Comparison of ENCODE assay signal across 8 mouse cellular contexts in genomic region chr4:32351236-32351635, GRCm38 (mm10).
A peak's percentile ranks its signal among the peaks of the same experiment; 100 is the strongest.
DNase-seq lines count a peak whose midpoint lies in the region; ATAC-seq lines count a peak whose summit lies in the region.

No protein-coding gene starts in this region.

- peak overlapping the region; percentile 59 for H3K27ac ChIP-seq in lung, embryonic 15.5 days
- H3K27ac ChIP-seq in embryonic facial prominence, embryonic 12.5 days: 0 out of 2 replicates have a peak overlapping the region, but pooled peaks have one; percentile 11
- H3K27ac ChIP-seq in hindbrain, embryonic 14.5 days: peak overlapping the region; percentile 65; the same call in 1 of the 2 replicates

- H3K4me3 ChIP-seq in lung, embryonic 15.5 days: no peak overlapping the region
- H3K4me3 ChIP-seq in embryonic facial prominence, embryonic 12.5 days: no peak overlapping the region
- no peak overlapping the region for H3K4me3 ChIP-seq in hindbrain, embryonic 14.5 days (replicated peaks; ENCODE audit: low read length)

- WGBS in lung, embryonic 15.5 days: 45% methylated on average over 10 of the region's 10 CpGs
- WGBS in embryonic facial prominence, embryonic 12.5 days: 14% methylated on average over 10 of the region's 10 CpGs
- 2% methylated on average over 10 of the region's 10 CpGs for WGBS in hindbrain, embryonic 14.5 days

- no peaks in the 10 kb centered on the region for H3K36me3 ChIP-seq in lung, embryonic 15.5 days
- no peaks in the 10 kb centered on the region for H3K36me3 ChIP-seq in embryonic facial prominence, embryonic 12.5 days
- H3K36me3 ChIP-seq in hindbrain, embryonic 14.5 days (replicated peaks; ENCODE audit: control insufficient read depth, insufficient read depth): no peaks in the 10 kb centered on the region

- no peak overlapping the region for H3K9ac ChIP-seq in lung, embryonic 15.5 days
- H3K9ac ChIP-seq in embryonic facial prominence, embryonic 12.5 days: no peak overlapping the region
- H3K9ac ChIP-seq in hindbrain, embryonic 14.5 days: peak overlapping the region; percentile 28

- H3K27me3 ChIP-seq in lung, embryonic 15.5 days: no peaks in the 10 kb centered on the region
- H3K27me3 ChIP-seq in embryonic facial prominence, embryonic 12.5 days: no peaks in the 10 kb centered on the region
- no peaks in the 10 kb centered on the region for H3K27me3 ChIP-seq in hindbrain, embryonic 14.5 days (ENCODE audit: control insufficient read depth, insufficient read depth, low read length)

- peak; percentile 47; the same call in 1 of the 2 replicates for ATAC-seq in lung, embryonic 15.5 days (ENCODE audit: borderline replicate concordance, extremely low read depth, low FRiP score, low TSS enrichment)
- ATAC-seq in embryonic facial prominence, embryonic 12.5 days (ENCODE audit: insufficient number of reproducible peaks, insufficient read depth, low FRiP score, low TSS enrichment): peak; percentile 41; the same call in 1 of the 2 replicates
- peak; percentile 39 for ATAC-seq in hindbrain, embryonic 14.5 days (ENCODE audit: low FRiP score)

- DNase-seq in lung, postnatal 14 days: no peak
- no peak for DNase-seq in hindbrain, embryonic 14.5 days (ENCODE audit: low spot score)
- DNase-seq in natural killer cell, adult 2 months (ENCODE audit: low spot score in 2 of 2): peak; percentile 61 to 62
- no peak for DNase-seq in right cerebral cortex, postnatal 36 days (ENCODE audit: low spot score in 2 of 2)
- DNase-seq in kidney, postnatal 25 days: no peak
- no peak for DNase-seq in adrenal gland, postnatal 10 days

- H3K4me2 ChIP-seq in lung, embryonic 15.5 days: no peak overlapping the region
- H3K4me2 ChIP-seq in embryonic facial prominence, embryonic 12.5 days (replicated peaks): no peak overlapping the region
- H3K4me2 ChIP-seq in hindbrain, embryonic 14.5 days (replicated peaks): peak overlapping the region; percentile 28

- no peaks in the 10 kb centered on the region for H3K9me3 ChIP-seq in lung, embryonic 15.5 days
- H3K9me3 ChIP-seq in embryonic facial prominence, embryonic 12.5 days: no peaks in the 10 kb centered on the region
- no peaks in the 10 kb centered on the region for H3K9me3 ChIP-seq in hindbrain, embryonic 14.5 days (ENCODE audit: control insufficient read depth, low read length)

- peaks cover 26% of the 10 kb centered on the region for H3K4me1 ChIP-seq in lung, embryonic 15.5 days
- peaks cover 30% of the 10 kb centered on the region for H3K4me1 ChIP-seq in embryonic facial prominence, embryonic 12.5 days
- H3K4me1 ChIP-seq in hindbrain, embryonic 14.5 days (replicated peaks; ENCODE audit: control insufficient read depth, insufficient read depth, low read length): peaks cover 29% of the 10 kb centered on the region

Comparison
In these comparisons a context has a peak if more than half of its experiments do, and no peak if none do; other contexts are left out.
1. H3K27ac ChIP-seq: peak in every context shown above with its lines; median percentile 65 in hindbrain, embryonic 14.5 days; 59 in lung, embryonic 15.5 days; 11 in embryonic facial prominence, embryonic 12.5 days.
2. DNase-seq: peak in natural killer cell, adult 2 months (2 of 2); none in lung, postnatal 14 days (single experiment), hindbrain, embryonic 14.5 days (single experiment), right cerebral cortex, postnatal 36 days (0 of 2), kidney, postnatal 25 days (0 of 2) and adrenal gland, postnatal 10 days (single experiment).
3. Peak in every context shown above with its lines, with median percentiles within 50 percentile points of each other: ATAC-seq.